Mouse (Mus musculus) midbrain, postnatal 0 days (tissue): ENCODE results near the gene Tomm5. TPM values are rescaled to one million over a fixed set of nuclear protein-coding genes. Genes with fewer than 3 reads are reported as not detected.

Source experiments
- ATAC-seq: fragments of 200-750 bp; cut with Nextera tagmentation; 2 replicates; pipeline ENCODE4 v1.8.0; 2017; ENCODE audit warnings: moderate number of reproducible peaks, mild to moderate bottlenecking, moderate TSS enrichment, moderate library complexity; ENCODE audit not compliant: low FRiP score
- DNase-seq: peaks from one replicate; pipeline ENCODE4 v3.0.0-alpha.2; 2015; ENCODE audit warnings: low spot score
- H3K27ac ChIP-seq: fragments of 300-500 bp; sonication (generic); 2 replicates; pipeline ENCODE4 v1.5.1; 2014; ENCODE audit warnings: low read depth, mild to moderate bottlenecking, low read length, mixed read lengths
- H3K27me3 ChIP-seq: fragments of 300-500 bp; sonication (generic); 2 replicates; pipeline ENCODE4 v1.6.1; 2014; ENCODE audit warnings: low read length, control low read depth, mixed read lengths; ENCODE audit not compliant: insufficient read depth
- H3K36me3 ChIP-seq: fragments of 300-500 bp; sonication (generic); 2 replicates; pipeline ENCODE4 v1.6.1; 2014; ENCODE audit warnings: low read length, control low read depth, mixed read lengths; ENCODE audit not compliant: insufficient read depth
- H3K4me1 ChIP-seq: fragments of 300-500 bp; sonication (generic); 2 replicates; pipeline ENCODE4 v1.6.1; 2014; ENCODE audit warnings: mild to moderate bottlenecking, control low read depth, antibody characterized with exemption, low read length, mixed read lengths; ENCODE audit not compliant: insufficient read depth
- H3K4me2 ChIP-seq: fragments of 300-500 bp; sonication (generic); 2 replicates; pipeline ENCODE4 v1.6.1; 2014; ENCODE audit warnings: low read depth, mild to moderate bottlenecking, low read length, mixed read lengths; ENCODE audit not compliant: poor library complexity, severe bottlenecking
- H3K4me3 ChIP-seq: fragments of 300-500 bp; sonication (generic); 2 replicates; pipeline ENCODE4 v1.5.1; 2014; ENCODE audit warnings: low read depth, mild to moderate bottlenecking, low read length, moderate library complexity
- H3K9ac ChIP-seq: fragments of 300-500 bp; sonication (generic); replicated peaks from 2 replicates; pipeline ENCODE4 v1.6.1; 2014; ENCODE audit warnings: mild to moderate bottlenecking, low read length, moderate library complexity, mixed read lengths; ENCODE audit not compliant: poor library complexity, severe bottlenecking
- H3K9me3 ChIP-seq: fragments of 300-500 bp; sonication (generic); 2 replicates; pipeline ENCODE4 v1.6.1; 2016; ENCODE audit warnings: low read length, control low read depth
- CTCF ChIP-seq: IDR thresholded peaks from 2 replicates; pipeline ENCODE4 v1.5.1; 2016; ENCODE audit warnings: antibody characterized with exemption, mild to moderate bottlenecking
- WGBS: fragments of 180-500 bp; shearing (Covaris S2); extraction: QIAGEN DNeasy Blood & Tissue Kit; methylation state at CpG from one replicate; pipeline ENCODE4 v1.1.7; 2014; 5-methylcytosine and 5-hydroxymethylcytosine counted together
- polyA plus RNA-seq: library from polyadenylated mRNA; unstranded; fragments of >200 nt; fragmentation: Nextera tagmentation; extraction: Ambion mirVana; gene quantifications from 2 replicates; pipeline ENCODE4 v1.2.1, GENCODE M21; 2015
- total RNA-seq: library from RNA; depleted of rRNA; stranded (reverse); fragments of >200 nt; gene quantifications from 2 replicates; pipeline ENCODE4 v1.2.3, GENCODE M21; 2014; rRNA removed

The Tomm5 gene
- total and polyA plus RNA-seq, 2 experiments from 2014 or later = 109 to 194 TPM

DNA sequence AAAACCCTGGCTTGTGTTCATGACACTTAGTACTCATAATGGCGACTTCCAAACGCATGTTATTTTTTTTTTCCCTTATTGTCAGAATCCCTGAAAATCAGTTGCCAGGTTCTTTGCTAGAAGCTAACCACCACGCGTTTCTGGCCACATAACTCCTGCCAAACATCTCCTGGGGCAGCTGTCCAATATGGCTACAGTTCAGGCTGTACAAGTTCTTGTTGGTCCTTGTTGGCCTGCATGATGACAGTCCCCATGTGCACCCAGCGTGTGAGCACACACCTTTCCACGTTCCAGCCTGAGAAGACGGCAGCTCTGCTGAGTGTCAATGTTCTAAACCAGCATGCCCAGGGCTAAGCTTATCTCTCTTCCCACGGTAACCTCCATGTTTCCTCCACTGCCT lies 52.5 kb downstream of the Tomm5 start:
- WGBS = 85% methylated on average over 8 of the region's 8 CpGs
- Histone ChIP-seq H3K4me2 (no peak overlapping the region), H3K36me3 (peaks cover 35% of the 10 kb centered on the region), H3K27me3 (no peaks in the 10 kb centered on the region), H3K4me1 (no peaks in the 10 kb centered on the region), H3K27ac (no peak overlapping the region), H3K9me3 (no peaks in the 10 kb centered on the region), H3K4me3 (no peak overlapping the region), H3K9ac (0 out of 2 replicates have a peak overlapping the region, but pooled peaks have one; percentile 2)
- ATAC-seq (no peak), DNase-seq (no peak)
- no peak for TF ChIP-seq CTCF

Other genes starting within 250 kb of the Tomm5 start
- 14.5 and 18.2 TPM in 2 replicates for gene Grhpr, start 126.7 kb downstream of the Tomm5 start, total RNA-seq
- gene Grhpr, start 126.7 kb downstream of the Tomm5 start, polyA plus RNA-seq = 31.1 and 34.1 TPM in 2 replicates
- gene Zbtb5, start 95.7 kb downstream of the Tomm5 start, total RNA-seq = 57.3 and 57.6 TPM in 2 replicates
- 34.4 and 35.9 TPM in 2 replicates for gene Zbtb5, start 95.7 kb downstream of the Tomm5 start, polyA plus RNA-seq
- gene Polr1e, start 89.5 kb downstream of the Tomm5 start, total RNA-seq = 12.0 and 17.2 TPM in 2 replicates
- gene Polr1e, start 89.5 kb downstream of the Tomm5 start, polyA plus RNA-seq = 21.0 and 22.1 TPM in 2 replicates
- gene Fbxo10, start 23.5 kb downstream of the Tomm5 start, total RNA-seq = 22.1 and 24.6 TPM in 2 replicates
- gene Fbxo10, start 23.5 kb downstream of the Tomm5 start, polyA plus RNA-seq = 13.7 and 14.6 TPM in 2 replicates
- gene Frmpd1, start 76.8 kb upstream of the Tomm5 start, total RNA-seq = 5.9 and 9.6 TPM in 2 replicates
- gene Frmpd1, start 76.8 kb upstream of the Tomm5 start, polyA plus RNA-seq = 3.0 and 3.2 TPM in 2 replicates
- gene Trmt10b, start 189.0 kb upstream of the Tomm5 start, total RNA-seq = 9.7 and 12.5 TPM in 2 replicates
- 22.2 and 23.3 TPM in 2 replicates for gene Trmt10b, start 189.0 kb upstream of the Tomm5 start, polyA plus RNA-seq
- gene Dcaf10, start 234.0 kb upstream of the Tomm5 start, total RNA-seq = 29.0 and 62.5 TPM in 2 replicates
- gene Dcaf10, start 234.0 kb upstream of the Tomm5 start, polyA plus RNA-seq = 9.0 and 10.1 TPM in 2 replicates
- 19.9 and 26.2 TPM in 2 replicates for gene Exosc3, start 234.6 kb upstream of the Tomm5 start, total RNA-seq
- 21.3 and 24.3 TPM in 2 replicates for gene Exosc3, start 234.6 kb upstream of the Tomm5 start, polyA plus RNA-seq